Mouse (Mus musculus) forebrain, embryonic 14.5 days (tissue): ENCODE measurements around the gene Nrp1. TPM values are rescaled to one million over a fixed set of nuclear protein-coding genes. Genes with fewer than 3 reads are reported as not detected.

Experiments
- ATAC-seq: fragments of 200-750 bp; cut with Nextera tagmentation; 2 replicates; pipeline ENCODE4 v1.8.0; 2017; ENCODE audit warnings: mild to moderate bottlenecking, moderate library complexity
- DNase-seq: peaks from one replicate; pipeline ENCODE4 v3.0.0-alpha.2; 2015; ENCODE audit warnings: low spot score
- H3K27ac ChIP-seq: fragments of 300-500 bp; sonication (generic); 2 replicates; pipeline ENCODE4 v1.5.1; 2014; ENCODE audit warnings: low read depth, mild to moderate bottlenecking, control low read depth, low read length, moderate library complexity
- H3K27me3 ChIP-seq: fragments of 300-500 bp; sonication (generic); replicated peaks from 2 replicates; pipeline ENCODE4 v1.6.1; 2014; ENCODE audit warnings: low read length, control low read depth, mixed read lengths; ENCODE audit not compliant: control insufficient read depth, insufficient read depth
- H3K36me3 ChIP-seq: fragments of 300-500 bp; sonication (generic); 2 replicates; pipeline ENCODE4 v1.6.1; 2014; ENCODE audit warnings: low read length, control low read depth; ENCODE audit not compliant: control insufficient read depth, insufficient read depth
- H3K4me1 ChIP-seq: fragments of 300-500 bp; sonication (generic); 2 replicates; pipeline ENCODE4 v1.6.1; 2014; ENCODE audit warnings: antibody characterized with exemption, low read length, control low read depth; ENCODE audit not compliant: control insufficient read depth, insufficient read depth
- H3K4me2 ChIP-seq: fragments of 300-500 bp; sonication (generic); 2 replicates; pipeline ENCODE4 v1.6.1; 2014; ENCODE audit warnings: mild to moderate bottlenecking, control low read depth, low read length
- H3K4me3 ChIP-seq: fragments of 300-500 bp; sonication (generic); 2 replicates; pipeline ENCODE4 v1.5.1; 2014; ENCODE audit warnings: low read depth, low read length, control low read depth
- H3K9ac ChIP-seq: fragments of 300-500 bp; sonication (generic); 2 replicates; pipeline ENCODE4 v1.6.1; 2014; ENCODE audit warnings: mild to moderate bottlenecking, low read length, control low read depth, moderate library complexity
- H3K9me3 ChIP-seq: fragments of 300-500 bp; sonication (generic); replicated peaks from 2 replicates; pipeline ENCODE4 v1.6.1; 2016; ENCODE audit warnings: low read length, control low read depth, mixed read lengths; ENCODE audit not compliant: control insufficient read depth
- WGBS: fragments of 180-500 bp; shearing (Covaris S2); extraction: QIAGEN DNeasy Blood & Tissue Kit; methylation state at CpG from one replicate; pipeline ENCODE4 v1.1.7; 2014; 5-methylcytosine and 5-hydroxymethylcytosine counted together
- polyA plus RNA-seq: library from polyadenylated mRNA; unstranded; fragments of >200 nt; fragmentation: Nextera tagmentation; extraction: Ambion mirVana; gene quantifications from 2 replicates; pipeline ENCODE4 v1.2.1, GENCODE M21; 2014

Nrp1 gene
- polyA plus RNA-seq, 1 experiment from 2014 or later = 57.9 TPM

DNA sequence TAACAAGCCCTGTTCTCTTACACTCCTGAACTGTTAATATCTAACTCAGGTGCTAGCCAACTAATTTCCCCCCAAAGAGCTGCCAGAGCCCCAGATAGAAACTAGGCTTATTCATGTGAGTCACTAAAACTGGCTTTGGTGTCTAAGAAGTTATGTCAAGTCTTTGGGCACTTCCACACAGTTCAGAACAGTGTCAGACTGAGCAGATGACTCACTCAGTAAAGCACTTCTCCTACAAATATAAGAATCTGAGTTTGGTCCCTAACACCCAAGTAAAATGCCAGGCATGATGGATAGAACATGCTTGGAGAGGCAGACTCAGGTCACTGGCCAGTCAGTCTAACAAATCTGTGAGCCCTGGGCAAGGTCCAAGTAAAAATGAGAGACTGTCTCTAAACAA, 65.4 kb downstream of the Nrp1 start:
- Histone ChIP-seq H3K4me1 (no peaks in the 10 kb centered on the region), H3K9ac (no peak overlapping the region), H3K4me3 (no peak overlapping the region), H3K27me3 (no peaks in the 10 kb centered on the region), H3K4me2 (no peak overlapping the region), H3K9me3 (no peaks in the 10 kb centered on the region), H3K27ac (no peak overlapping the region), H3K36me3 (0 out of 2 replicates have a peak, but pooled peaks cover 3% of the 10 kb centered on the region)
- DNase-seq (no peak), ATAC-seq (no peak)

DNA sequence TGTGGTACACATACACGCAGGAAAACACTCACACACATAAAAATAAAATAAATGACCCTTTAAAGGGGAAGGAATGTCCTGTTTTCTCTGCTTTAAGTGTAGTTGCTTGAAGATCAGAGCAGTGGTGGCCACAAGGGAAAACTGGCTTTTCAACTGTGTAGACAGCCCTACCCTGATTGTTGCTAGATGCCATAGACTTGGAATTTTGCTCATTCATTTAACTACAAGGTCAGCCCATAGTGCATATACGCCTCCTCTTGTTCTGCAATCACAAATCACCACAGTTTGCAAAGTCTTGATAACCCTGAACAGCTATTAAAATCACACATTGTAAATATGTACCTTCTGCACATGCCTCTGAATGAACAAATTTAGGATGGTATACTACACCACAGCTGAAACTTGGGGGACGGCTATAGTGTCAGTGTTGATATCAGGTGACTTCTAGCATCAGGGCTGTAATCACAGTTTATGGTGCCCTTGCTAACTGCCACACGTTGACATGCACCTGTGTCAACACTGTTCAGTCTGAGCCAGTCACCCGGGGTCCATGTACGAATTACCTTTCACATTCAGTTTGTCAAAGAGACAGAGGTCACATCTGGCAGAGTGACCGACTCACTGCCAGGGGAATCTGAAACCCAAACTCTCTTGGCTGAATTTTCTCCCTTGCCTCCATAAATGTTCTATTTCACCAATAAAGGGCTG, 66.4 kb downstream of the Nrp1 start:
- ATAC-seq (no peak), DNase-seq (no peak)
- 92% methylated on average over 7 of the region's 7 CpGs for WGBS

DNA sequence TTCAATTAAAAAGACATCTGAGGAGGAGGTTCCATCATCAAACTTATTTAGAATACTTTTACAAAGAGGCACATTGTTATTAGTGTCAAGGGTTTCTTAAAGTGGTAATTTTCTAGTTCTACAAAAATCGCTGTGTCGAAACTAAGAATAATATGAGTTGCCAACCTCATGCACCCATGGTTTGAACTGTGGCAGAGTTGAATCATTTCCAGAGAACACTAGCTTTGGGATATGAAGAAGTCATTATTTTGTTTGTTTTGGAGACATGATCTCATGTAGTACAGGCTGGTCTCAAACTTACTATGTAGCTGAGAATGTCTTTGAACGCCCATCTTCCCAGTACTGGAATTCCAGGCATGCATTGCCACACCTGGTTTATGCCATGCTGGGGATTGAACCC, 68.7 kb downstream of the Nrp1 start:
- no peaks in the 10 kb centered on the region for H3K4me1 ChIP-seq
- no peak overlapping the region for H3K4me2 ChIP-seq
- no peaks in the 10 kb centered on the region for H3K27me3 ChIP-seq
- 84% methylated on average over 3 of the region's 3 CpGs for WGBS
- 0 out of 2 replicates have a peak, but pooled peaks cover 5% of the 10 kb centered on the region for H3K36me3 ChIP-seq
- H3K4me3 ChIP-seq = no peak overlapping the region
- H3K9ac ChIP-seq = no peak overlapping the region
- H3K27ac ChIP-seq = no peak overlapping the region
- DNase-seq (no peak), ATAC-seq (no peak)
- H3K9me3 ChIP-seq = no peaks in the 10 kb centered on the region

More for the DNA sequence above, 66.4 kb downstream of the Nrp1 start:
- Histone ChIP-seq H3K27ac (no peak overlapping the region), H3K9me3 (no peaks in the 10 kb centered on the region), H3K4me2 (no peak overlapping the region), H3K36me3 (0 out of 2 replicates have a peak, but pooled peaks cover 3% of the 10 kb centered on the region), H3K4me1 (no peaks in the 10 kb centered on the region), H3K4me3 (no peak overlapping the region), H3K27me3 (no peaks in the 10 kb centered on the region), H3K9ac (no peak overlapping the region)

GRCm38 (mm10) chr8:128428971-128429370, 70.6 kb downstream of the Nrp1 start:
- no peak overlapping the region for H3K9ac ChIP-seq
- no peak for DNase-seq
- no peak overlapping the region for H3K27ac ChIP-seq
- no peaks in the 10 kb centered on the region for H3K4me1 ChIP-seq
- no peaks in the 10 kb centered on the region for H3K9me3 ChIP-seq
- 17% methylated on average over 1 of the region's 1 CpGs for WGBS
- H3K36me3 ChIP-seq = peaks cover 14% of the 10 kb centered on the region; the same call in 1 of the 2 replicates
- no peaks in the 10 kb centered on the region for H3K27me3 ChIP-seq
- H3K4me2 ChIP-seq = no peak overlapping the region
- no peak for ATAC-seq
- no peak overlapping the region for H3K4me3 ChIP-seq

DNA sequence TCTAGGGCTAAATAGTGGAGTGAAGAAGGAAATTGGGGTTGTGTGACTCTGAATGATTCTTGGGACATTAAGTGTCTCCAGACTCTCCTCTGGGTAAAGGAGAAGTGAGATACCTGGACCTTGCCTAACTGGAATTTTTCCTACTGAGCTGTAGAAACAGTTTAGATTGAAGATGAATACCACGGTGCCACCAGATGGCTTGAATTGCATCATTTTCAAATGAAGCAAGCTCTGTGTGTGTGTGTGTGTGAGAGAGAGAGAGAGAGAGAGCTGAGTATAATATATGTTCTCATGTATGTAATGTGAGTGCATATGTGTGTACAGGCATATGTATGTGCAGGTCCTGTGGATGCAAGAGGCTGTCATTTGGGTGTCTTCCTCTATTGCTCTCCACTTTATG, 72.7 kb downstream of the Nrp1 start:
- DNase-seq (no peak), ATAC-seq (no peak)
- 84% methylated on average over 1 of the region's 1 CpGs for WGBS
- Histone ChIP-seq H3K4me3 (no peak overlapping the region), H3K9me3 (no peaks in the 10 kb centered on the region), H3K4me1 (no peaks in the 10 kb centered on the region), H3K9ac (no peak overlapping the region), H3K36me3 (peaks cover 17% of the 10 kb centered on the region; the same call in 1 of the 2 replicates), H3K27ac (no peak overlapping the region), H3K27me3 (no peaks in the 10 kb centered on the region), H3K4me2 (no peak overlapping the region)

- 88% methylated on average over 4 of the region's 4 CpGs for WGBS
- Histone ChIP-seq H3K9me3 (no peaks in the 10 kb centered on the region), H3K27ac (no peak overlapping the region), H3K27me3 (no peaks in the 10 kb centered on the region), H3K4me2 (no peak overlapping the region), H3K4me1 (peaks cover 2% of the 10 kb centered on the region; the same call in 1 of the 2 replicates), H3K36me3 (peaks cover 21% of the 10 kb centered on the region; the same call in 1 of the 2 replicates), H3K9ac (no peak overlapping the region), H3K4me3 (no peak overlapping the region)
- no peak for DNase-seq
- no peak for ATAC-seq
These were observed 77.3 kb downstream of the Nrp1 start for GRCm38 (mm10) chr8:128435749-128436148.

- H3K27me3 ChIP-seq = no peaks in the 10 kb centered on the region
- H3K36me3 ChIP-seq = peaks cover 18% of the 10 kb centered on the region; the same call in 1 of the 2 replicates
- ATAC-seq = no peak
- H3K4me1 ChIP-seq = peaks cover 2% of the 10 kb centered on the region; the same call in 1 of the 2 replicates
- no peaks in the 10 kb centered on the region for H3K9me3 ChIP-seq
- WGBS = 69% methylated on average over 12 of the region's 12 CpGs
- no peak overlapping the region for H3K27ac ChIP-seq
- H3K4me2 ChIP-seq = no peak overlapping the region
- H3K9ac ChIP-seq = no peak overlapping the region
- DNase-seq = no peak
- H3K4me3 ChIP-seq = no peak overlapping the region
These were observed 78.9 kb downstream of the Nrp1 start for GRCm38 (mm10) chr8:128437156-128437825.

GRCm38 (mm10) chr8:128441407-128441806, 83.0 kb downstream of the Nrp1 start:
- Histone ChIP-seq H3K9me3 (no peaks in the 10 kb centered on the region), H3K27me3 (no peaks in the 10 kb centered on the region), H3K9ac (no peak overlapping the region), H3K4me3 (no peak overlapping the region), H3K4me1 (peaks cover 2% of the 10 kb centered on the region; the same call in 1 of the 2 replicates), H3K4me2 (no peak overlapping the region), H3K36me3 (peaks cover 10% of the 10 kb centered on the region; the same call in 1 of the 2 replicates), H3K27ac (no peak overlapping the region)
- no peak for ATAC-seq
- no peak for DNase-seq
- 98% methylated on average over 1 of the region's 1 CpGs for WGBS

GRCm38 (mm10) chr8:128445596-128445995, 87.2 kb downstream of the Nrp1 start:
- H3K4me2 ChIP-seq = no peak overlapping the region
- peaks cover 3% of the 10 kb centered on the region; the same call in 1 of the 2 replicates for H3K4me1 ChIP-seq
- H3K4me3 ChIP-seq = no peak overlapping the region
- H3K27me3 ChIP-seq = no peaks in the 10 kb centered on the region
- H3K9me3 ChIP-seq = no peaks in the 10 kb centered on the region
- H3K36me3 ChIP-seq = peaks cover 6% of the 10 kb centered on the region; the same call in 1 of the 2 replicates
- 16% methylated on average over 4 of the region's 4 CpGs for WGBS
- no peak for DNase-seq
- H3K9ac ChIP-seq = no peak overlapping the region
- ATAC-seq = no peak
- no peak overlapping the region for H3K27ac ChIP-seq
